Mouse (Mus musculus): ENCODE results near the gene Tmem106a.
"Not testable (repeated sequence)": the region's sequence is repeated elsewhere in the genome, so short reads cannot be mapped to it uniquely, and the experiment has no call there.

The Tmem106a gene

GRCm38 (mm10) chr11:101582054-101583035 lies at the start of gene Tmem106a:
Gene Tmem106a, plus strand, starts transcription at chr11:101582242.
- DNase-seq (ENCODE audit: extremely low spot score, low spot score), result peak; percentile 54

GRCm38 (mm10) chr11:101543533-101543932 lies 38.5 kb upstream of the Tmem106a start:
- DNase-seq (ENCODE audit: extremely low spot score, low spot score), result no peak

- DNase-seq (ENCODE audit: extremely low spot score, low spot score), result no peak
Observed at GRCm38 (mm10) chr11:101544132-101544531, 37.9 kb upstream of the Tmem106a start.

DNA sequence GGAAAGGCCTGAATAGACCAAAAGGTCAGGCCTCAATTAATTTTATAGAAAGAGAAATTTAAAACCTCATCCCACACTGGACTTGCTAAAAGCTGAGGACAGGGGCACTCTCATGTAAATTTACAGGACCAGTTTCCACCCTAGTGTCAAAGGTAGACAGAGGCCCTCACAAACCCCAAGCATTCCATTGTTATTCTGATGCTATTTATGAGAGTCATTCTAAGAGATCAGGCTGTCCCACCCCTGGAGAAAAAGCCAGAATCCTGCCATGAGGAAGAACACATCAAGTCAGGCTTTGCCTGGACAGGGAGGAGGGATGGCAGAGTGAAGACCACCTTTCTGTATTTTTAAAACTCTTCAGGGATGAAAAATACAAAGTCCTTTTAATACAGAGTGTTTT lies 33.5 kb upstream of the Tmem106a start:
- DNase-seq (ENCODE audit: extremely low spot score, low spot score), result no peak

DNA sequence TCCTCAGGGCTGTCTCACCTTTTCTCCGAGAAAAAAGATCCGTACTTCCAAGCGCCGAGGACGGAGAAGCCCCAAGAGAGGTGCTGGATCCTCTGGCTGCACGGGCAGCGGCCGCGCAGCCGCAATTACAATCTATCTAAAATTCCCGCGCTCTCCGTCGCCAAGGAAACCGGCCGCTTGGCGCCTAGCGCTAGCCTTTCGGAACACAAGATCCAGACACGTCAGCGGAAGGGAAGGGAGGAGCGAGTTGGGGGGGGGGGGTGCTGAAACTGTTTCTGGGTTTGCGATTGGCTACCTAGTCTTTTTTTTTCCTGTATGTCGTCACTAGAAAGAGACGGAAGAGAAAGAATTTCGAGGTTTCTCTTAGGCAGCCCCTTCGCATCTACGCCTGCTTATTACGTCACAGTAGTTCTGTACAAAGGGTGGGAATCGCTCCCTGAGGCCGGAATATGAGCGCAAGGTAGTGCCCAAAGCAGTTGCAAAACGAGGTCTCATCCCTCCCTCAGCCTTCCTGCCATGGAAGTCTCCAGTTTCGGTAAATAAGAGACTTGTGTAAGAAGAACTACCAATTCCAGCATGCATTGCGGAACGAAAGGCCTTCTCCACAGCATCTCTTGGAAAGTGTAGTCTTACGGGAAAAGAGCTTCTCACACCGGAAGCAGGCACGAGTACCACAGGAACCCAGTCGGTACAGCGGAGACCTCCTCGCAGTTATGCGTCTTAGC lies 30.1 kb upstream of the Tmem106a start, which contains the start of the genes Brca1 and Nbr1:
TSS of gene Brca1 (minus strand) at position 205 of the 725 bp plus-strand sequence.
TSS of gene Nbr1 (plus strand) at position 399 of the 725 bp plus-strand sequence.
- DNase-seq (ENCODE audit: extremely low spot score, low spot score), result peak; percentile 98

- no peak for DNase-seq (ENCODE audit: extremely low spot score, low spot score)
Observed at GRCm38 (mm10) chr11:101552476-101553300, 29.4 kb upstream of the Tmem106a start.

DNA sequence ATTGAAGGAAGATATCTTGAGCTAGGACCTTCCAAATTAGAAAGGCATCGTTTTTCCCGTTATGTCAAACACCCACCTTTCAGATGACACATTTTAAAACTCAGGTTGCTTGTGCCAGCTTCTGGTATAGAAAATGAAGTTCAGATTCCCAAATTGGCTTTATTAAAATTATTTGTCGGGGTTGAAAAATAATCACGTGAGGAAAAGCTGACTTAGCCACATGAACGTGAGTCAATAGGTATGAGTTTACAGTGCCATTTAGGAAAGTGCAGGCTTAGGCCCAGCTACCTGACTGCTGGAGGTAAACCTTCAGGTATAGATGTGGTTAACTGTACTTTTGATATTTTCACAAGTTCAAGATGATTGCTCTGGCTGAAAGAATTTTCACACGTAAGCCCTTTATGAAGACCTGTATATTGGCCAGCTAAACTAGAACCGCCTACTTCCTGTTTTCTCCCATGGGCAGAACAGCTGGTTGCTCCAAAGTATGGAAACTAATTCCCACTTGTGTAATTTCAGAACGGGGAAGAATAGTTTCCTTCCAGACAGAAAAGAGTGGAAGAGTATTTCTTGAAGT lies 28.6 kb upstream of the Tmem106a start:
- DNase-seq (ENCODE audit: extremely low spot score, low spot score), result no peak

DNA sequence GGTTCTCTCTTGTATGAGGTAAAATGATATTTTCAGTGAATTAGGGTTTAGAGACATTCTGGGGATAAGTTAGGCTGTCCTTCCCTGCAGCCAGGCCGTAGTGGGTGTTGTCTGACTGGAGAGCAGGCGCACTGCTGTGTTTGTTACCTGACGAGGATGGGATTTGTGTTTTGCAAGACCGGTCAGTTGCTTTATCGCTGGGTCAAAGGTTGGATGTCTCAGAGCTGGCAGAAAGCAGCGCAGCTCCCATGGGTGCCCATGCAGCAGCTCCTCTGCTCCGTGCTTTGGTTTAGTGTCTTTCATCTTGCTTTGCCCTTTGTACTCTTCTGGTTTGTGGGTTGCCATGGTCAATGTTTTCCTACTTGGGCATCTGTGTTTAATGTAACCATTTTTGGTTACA lies 25.5 kb upstream of the Tmem106a start:
- DNase-seq (ENCODE audit: extremely low spot score, low spot score), result no peak

DNA sequence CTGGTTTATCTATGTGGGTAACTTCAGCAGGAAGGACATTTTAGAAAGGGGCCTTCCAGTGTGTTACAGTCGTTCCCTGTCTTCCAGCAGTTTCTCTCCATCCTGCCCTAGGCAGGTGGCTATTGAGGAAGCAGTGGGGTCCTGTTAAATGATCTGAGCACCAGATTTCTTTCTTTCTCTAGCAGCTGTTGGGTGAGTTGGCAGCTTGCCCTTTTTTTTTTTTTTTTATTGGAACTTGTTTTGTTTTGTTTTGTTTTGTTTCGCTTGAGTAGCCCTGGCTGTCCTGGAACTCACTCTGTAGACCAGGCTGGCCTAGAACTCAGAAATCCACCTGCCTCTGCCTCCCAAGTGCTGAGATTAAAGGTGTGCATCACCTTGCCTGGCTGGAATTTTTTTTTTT lies 25.1 kb upstream of the Tmem106a start:
- no peak for DNase-seq (ENCODE audit: extremely low spot score, low spot score)

- DNase-seq (ENCODE audit: extremely low spot score, low spot score), result peak; percentile 44
Observed at GRCm38 (mm10) chr11:101562391-101562790, 19.7 kb upstream of the Tmem106a start.

GRCm38 (mm10) chr11:101568421-101568820 lies 13.6 kb upstream of the Tmem106a start:
- no peak for DNase-seq (ENCODE audit: extremely low spot score, low spot score)

DNA sequence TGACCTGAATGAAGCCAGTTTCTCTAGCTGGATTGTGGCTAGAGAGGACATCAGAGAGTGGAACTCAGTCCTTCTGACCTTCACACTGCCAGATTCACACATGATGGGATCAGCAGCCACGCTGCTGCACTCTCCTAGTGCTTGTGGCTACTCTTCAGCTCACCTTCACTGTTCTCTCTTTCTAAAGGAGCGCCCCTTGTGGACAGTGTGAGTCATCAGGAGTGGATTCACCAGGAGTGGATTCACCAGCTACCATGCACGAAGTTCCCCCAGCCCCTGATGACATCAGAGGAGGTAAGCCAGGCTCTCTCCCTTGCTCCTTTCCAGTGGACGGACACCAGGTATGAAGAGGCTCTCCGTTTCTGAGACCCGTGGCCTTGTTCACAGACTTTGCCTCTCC lies 5.9 kb upstream of the Tmem106a start:
- no peak for DNase-seq (ENCODE audit: extremely low spot score, low spot score)

- DNase-seq (ENCODE audit: extremely low spot score, low spot score), result no peak
Observed at GRCm38 (mm10) chr11:101581081-101581764, 819 bp upstream of the Tmem106a start.

- DNase-seq (ENCODE audit: extremely low spot score, low spot score), result no peak
Observed at GRCm38 (mm10) chr11:101583205-101583604, 1.2 kb downstream of the Tmem106a start.

- DNase-seq (ENCODE audit: extremely low spot score, low spot score), result not testable (repeated sequence)
Observed at GRCm38 (mm10) chr11:101585031-101585430, 3.0 kb downstream of the Tmem106a start.

GRCm38 (mm10) chr11:101585805-101586204 lies 3.8 kb downstream of the Tmem106a start:
- no peak for DNase-seq (ENCODE audit: extremely low spot score, low spot score)

DNA sequence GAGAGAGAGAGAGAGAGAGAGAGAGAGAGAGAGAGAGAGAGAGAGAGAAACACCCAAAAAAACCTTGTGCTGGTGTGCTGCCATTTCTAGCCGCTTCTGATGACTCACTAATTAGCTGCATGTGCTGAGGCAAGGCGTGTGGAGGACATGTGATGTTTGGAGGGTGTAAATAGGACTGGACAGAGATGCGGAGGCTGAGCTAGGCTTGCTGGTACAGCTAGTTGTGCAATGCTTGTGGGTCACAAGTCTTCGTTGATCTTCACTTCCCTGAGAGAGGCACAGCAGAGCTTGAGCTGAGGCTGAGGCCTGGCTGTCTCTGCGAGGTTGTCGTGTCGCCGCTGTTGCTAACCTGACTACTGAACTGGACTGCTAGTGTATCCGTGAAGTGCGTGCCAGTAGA lies 5.6 kb downstream of the Tmem106a start:
- no peak for DNase-seq (ENCODE audit: extremely low spot score, low spot score)

- DNase-seq (ENCODE audit: extremely low spot score, low spot score), result no peak
Observed at GRCm38 (mm10) chr11:101588868-101589267, 6.8 kb downstream of the Tmem106a start.

GRCm38 (mm10) chr11:101589444-101589843 lies 7.4 kb downstream of the Tmem106a start:
- peak; percentile 45 for DNase-seq (ENCODE audit: extremely low spot score, low spot score)

GRCm38 (mm10) chr11:101589989-101590624 lies 8.1 kb downstream of the Tmem106a start:
- DNase-seq (ENCODE audit: extremely low spot score, low spot score), result no peak
